Comparison of ENCODE assay signal across 8 mouse cellular contexts in genomic region chr10:119238985-119239631, GRCm38 (mm10). TPM values are rescaled to one million over a fixed set of nuclear protein-coding genes. Genes with fewer than 3 reads are reported as not detected.
DNase-seq lines count a peak whose midpoint lies in the region; ATAC-seq and TF ChIP-seq lines count a peak whose summit lies in the region.

No protein-coding gene starts in this region.

- peak overlapping the region; percentile 44 for H3K4me3 ChIP-seq in cortical plate, adult 2 months (ENCODE audit: insufficient read depth, low read length)
- H3K4me3 ChIP-seq in heart, adult 2 months = peak overlapping the region; percentile 89
- peak overlapping the region; percentile 97 for H3K4me3 ChIP-seq in liver, embryonic 13.5 days (replicated peaks)
- peak overlapping the region; percentile 99 for H3K4me3 ChIP-seq in stomach, embryonic 16.5 days (replicated peaks; ENCODE audit: low read length)

- H3K79me2 ChIP-seq in heart, adult 2 months (replicated peaks; ENCODE audit: control insufficient read depth, insufficient read depth, low read length) = peaks cover 4% of the 10 kb centered on the region; the same call in 1 of the 2 replicates

- peaks cover 3% of the 10 kb centered on the region for H3K4me1 ChIP-seq in cortical plate, adult 2 months (ENCODE audit: control insufficient read depth, insufficient read depth, low read length)
- H3K4me1 ChIP-seq in heart, adult 2 months (ENCODE audit: control insufficient read depth, insufficient read depth, low read length) = peaks cover 4% of the 10 kb centered on the region; the same call in 1 of the 2 replicates
- H3K4me1 ChIP-seq in liver, embryonic 13.5 days (replicated peaks) = peaks cover 26% of the 10 kb centered on the region
- peaks cover 11% of the 10 kb centered on the region for H3K4me1 ChIP-seq in stomach, embryonic 16.5 days (ENCODE audit: control insufficient read depth, insufficient read depth, low read length)

- no peaks in the 10 kb centered on the region for H3K27me3 ChIP-seq in heart, adult 2 months (ENCODE audit: control insufficient read depth, insufficient read depth, low read length)
- no peaks in the 10 kb centered on the region for H3K27me3 ChIP-seq in liver, embryonic 13.5 days
- H3K27me3 ChIP-seq in stomach, embryonic 16.5 days (ENCODE audit: control insufficient read depth, insufficient read depth, low read length) = no peaks in the 10 kb centered on the region

- TF ChIP-seq POLR2A in cortical plate, adult 2 months (IDR thresholded peaks at IDR 0.05; ENCODE audit: extremely low read depth, insufficient read depth, low read length) = no peak
- no peak for TF ChIP-seq POLR2A in heart, adult 2 months (IDR thresholded peaks at IDR 0.05; ENCODE audit: insufficient read depth, low read depth, low read length)

- no peak for TF ChIP-seq EP300 in heart, adult 2 months (IDR thresholded peaks at IDR 0.05; ENCODE audit: insufficient read depth, low read depth, low read length)

- peak overlapping the region; percentile 95 for H3K9ac ChIP-seq in heart, adult 2 months (ENCODE audit: low read depth, low read length)
- peak overlapping the region; percentile 97 for H3K9ac ChIP-seq in liver, embryonic 13.5 days
- peak overlapping the region; percentile 99 for H3K9ac ChIP-seq in stomach, embryonic 16.5 days (ENCODE audit: low read length)

- no peaks in the 10 kb centered on the region for H3K9me3 ChIP-seq in liver, embryonic 13.5 days (replicated peaks)
- no peaks in the 10 kb centered on the region for H3K9me3 ChIP-seq in stomach, embryonic 16.5 days (replicated peaks; ENCODE audit: control insufficient read depth, low read length)

- under 1% methylated on average over 51 of the region's 54 CpGs for WGBS in heart, adult 2 months
- under 1% methylated on average over 53 of the region's 54 CpGs for WGBS in liver, embryonic 13.5 days (ENCODE audit: insufficient replicate concordance)
- WGBS in stomach, embryonic 16.5 days = under 1% methylated on average over 50 of the region's 54 CpGs

- H3K4me2 ChIP-seq in liver, embryonic 13.5 days = peak overlapping the region; percentile 91
- peak overlapping the region; percentile 84 for H3K4me2 ChIP-seq in stomach, embryonic 16.5 days (ENCODE audit: low read depth, low read length)

- H3K27ac ChIP-seq in cortical plate, adult 2 months (ENCODE audit: insufficient read depth, low read length) = peak overlapping the region; percentile 91
- H3K27ac ChIP-seq in heart, adult 2 months = peak overlapping the region; percentile 99
- peak overlapping the region; percentile 94 for H3K27ac ChIP-seq in liver, embryonic 13.5 days
- peak overlapping the region; percentile 99 for H3K27ac ChIP-seq in stomach, embryonic 16.5 days (ENCODE audit: low read length)

- intact Hi-C loops in heart, adult 2 months (cut with DNase I) = loop anchor here (5.0 kb wide), 1 partner anchor 47 kb away; no protein-coding TSS in a partner anchor

- peak; percentile 45 to 57 for DNase-seq in heart, adult 18-20 months
- DNase-seq in heart, adult 11 months = no peak
- DNase-seq in heart, adult 2 months = peak in 1 of 2 experiments; percentile 66
- peak; percentile 21 to 29 for DNase-seq in kidney, adult 8-10 months
- peak; percentile 32 for DNase-seq in liver, embryonic 13.5 days
- peak; percentile 44 for DNase-seq in naive thymus-derived CD4-positive, alpha-beta T cell, adult 2 months (ENCODE audit: low read depth)

- TF ChIP-seq CTCF in cortical plate, adult 2 months (IDR thresholded peaks at IDR 0.05; ENCODE audit: extremely low read depth, insufficient read depth, low read length) = no peak
- no peak for TF ChIP-seq CTCF in heart, adult 2 months (IDR thresholded peaks at IDR 0.05)

- H3K36me3 ChIP-seq in heart, adult 2 months (ENCODE audit: control insufficient read depth, insufficient read depth, low read length) = peaks cover 3% of the 10 kb centered on the region
- H3K36me3 ChIP-seq in liver, embryonic 13.5 days = peaks cover 12% of the 10 kb centered on the region
- peaks cover 2% of the 10 kb centered on the region; the same call in 1 of the 2 replicates for H3K36me3 ChIP-seq in stomach, embryonic 16.5 days (ENCODE audit: control insufficient read depth, insufficient read depth, low read length)

- peak; percentile 6 for ATAC-seq in liver, embryonic 13.5 days (ENCODE audit: low read depth)
- peak; percentile 24; the same call in 1 of the 2 replicates for ATAC-seq in stomach, embryonic 16.5 days (ENCODE audit: insufficient read depth, low FRiP score)

RNA-seq across cellular contexts. Expression of gene Cand1, which starts 0.7 kb away (rescaled TPM):
- 10 to 100 TPM; 35.8 to 48.5 TPM for total RNA-seq in heart, adult 18-20 months (2021)
- 32.2 and 34.2 TPM in 2 replicates for polyA plus RNA-seq in cortical plate, adult 2 months (2012; rRNA removed)
- 10 to 100 TPM; 40.7 to 42.7 TPM for total RNA-seq in heart, adult 2 months (2021)
- polyA plus RNA-seq in heart, adult 2 months (2012; rRNA removed) = 13.7 and 25.3 TPM in 2 replicates
- 16.1 and 19.4 TPM in 2 replicates for polyA plus RNA-seq in liver, embryonic 13.5 days (2015; fragmentation: Nextera tagmentation; extraction: Ambion mirVana)
- polyA plus RNA-seq in stomach, embryonic 16.5 days (2015; fragmentation: Nextera tagmentation; extraction: Ambion mirVana) = 34.1 and 40.2 TPM in 2 replicates

Comparison
In these comparisons a context has a peak if more than half of its experiments do, and no peak if none do; other contexts are left out.
1. H3K4me3 ChIP-seq: peak in every context shown above with its lines; median percentile 99 in stomach, embryonic 16.5 days; 97 in liver, embryonic 13.5 days; 89 in heart, adult 2 months; 44 in cortical plate, adult 2 months.